Mouse (Mus musculus) urinary bladder, postnatal 4 days (tissue): ENCODE data around the gene 2810459M11Rik.
"Not testable (repeated sequence)": the region's sequence is repeated elsewhere in the genome, so short reads cannot be mapped to it uniquely, and the experiment has no call there.

Source experiments
- DNase-seq, 2 experiments: peaks; one replicate each; pipeline ENCODE4 v3.0.0; 2021 to 2022; ENCODE audit warnings: low spot score in 2 of 2

The 2810459M11Rik gene

GRCm38 (mm10) chr1:86045848-86046805 lies at the start of gene 2810459M11Rik:
Gene 2810459M11Rik, plus strand, starts transcription at chr1:86045863.
- no peak for DNase-seq

DNA sequence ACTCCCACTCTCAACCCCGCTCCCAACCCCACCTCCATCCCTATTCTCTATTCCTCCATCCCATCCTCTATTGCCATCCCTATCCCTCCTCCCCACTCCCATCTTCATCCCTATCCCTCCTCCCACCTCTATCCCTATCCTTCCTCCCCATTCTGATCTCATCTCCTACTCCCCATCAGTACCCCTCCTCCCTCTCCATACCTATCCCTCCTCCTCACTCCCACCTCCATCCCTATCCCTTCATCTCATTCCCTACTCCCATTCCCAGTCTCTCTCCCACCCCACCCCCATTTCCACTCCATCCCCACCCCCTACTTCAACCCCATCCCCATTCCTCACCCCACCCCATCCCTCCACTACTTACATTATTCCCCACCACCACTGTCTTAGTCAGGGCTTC lies 48.4 kb upstream of the 2810459M11Rik start:
- no peak for DNase-seq

- DNase-seq = no peak
Observed at GRCm38 (mm10) chr1:85998012-85998411, 47.7 kb upstream of the 2810459M11Rik start.

DNA sequence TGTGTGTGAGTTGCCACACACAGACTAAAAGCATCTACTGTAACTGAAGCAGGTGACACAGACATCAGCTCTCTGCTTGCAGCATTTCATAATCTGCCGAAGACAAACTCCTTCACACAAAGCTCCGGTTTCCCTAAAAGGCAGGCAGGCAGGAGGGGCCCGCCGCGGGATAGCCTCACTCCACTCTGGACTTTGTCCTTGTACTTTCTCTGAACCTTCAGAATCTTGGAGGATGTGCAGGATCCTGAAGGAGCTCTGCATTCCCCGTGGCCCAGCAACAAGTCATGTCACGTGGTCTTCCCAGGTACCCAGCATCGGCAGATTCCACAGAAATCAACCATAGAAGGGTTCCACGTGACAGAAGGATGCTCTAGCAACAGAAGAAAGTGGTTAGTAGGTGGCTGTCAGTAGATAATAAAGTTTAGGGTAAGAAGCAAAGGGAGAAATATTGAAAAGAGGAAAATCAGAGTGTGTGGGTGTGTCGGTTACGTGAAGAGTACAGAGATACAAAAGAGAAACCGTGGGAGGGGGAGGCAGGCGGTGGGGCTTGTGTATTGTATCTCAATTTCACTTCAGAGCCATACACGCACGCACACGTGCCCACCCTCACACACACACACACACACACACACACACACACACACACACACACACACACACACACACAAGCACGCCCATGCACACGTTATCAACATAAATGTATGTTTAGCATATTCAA lies 45.7 kb upstream of the 2810459M11Rik start:
- no peak for DNase-seq

- no peak for DNase-seq
Observed at GRCm38 (mm10) chr1:86005540-86005939, 40.1 kb upstream of the 2810459M11Rik start.

GRCm38 (mm10) chr1:86006040-86006439 lies 39.6 kb upstream of the 2810459M11Rik start:
- no peak for DNase-seq

DNA sequence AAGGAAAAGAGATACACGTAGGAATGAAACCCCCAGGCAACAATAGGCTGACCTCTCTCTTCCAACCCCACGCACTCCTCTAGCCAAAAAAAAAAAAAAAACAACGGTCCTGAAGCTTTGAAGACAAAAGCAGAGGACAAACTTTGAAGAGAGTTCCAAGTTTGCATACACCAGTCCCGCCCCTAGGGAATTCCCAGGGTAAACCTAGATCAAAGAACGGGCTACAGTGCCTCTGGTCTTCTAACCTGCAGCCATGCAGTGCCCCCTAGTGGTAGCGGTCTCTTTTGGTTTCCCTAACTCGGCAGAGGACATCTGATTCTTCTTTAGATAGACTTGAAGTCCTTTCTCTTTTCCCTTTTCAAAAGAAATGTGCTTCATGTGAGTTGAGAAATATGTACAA lies 37.9 kb upstream of the 2810459M11Rik start:
- DNase-seq = peak; percentile 72 to 92

DNA sequence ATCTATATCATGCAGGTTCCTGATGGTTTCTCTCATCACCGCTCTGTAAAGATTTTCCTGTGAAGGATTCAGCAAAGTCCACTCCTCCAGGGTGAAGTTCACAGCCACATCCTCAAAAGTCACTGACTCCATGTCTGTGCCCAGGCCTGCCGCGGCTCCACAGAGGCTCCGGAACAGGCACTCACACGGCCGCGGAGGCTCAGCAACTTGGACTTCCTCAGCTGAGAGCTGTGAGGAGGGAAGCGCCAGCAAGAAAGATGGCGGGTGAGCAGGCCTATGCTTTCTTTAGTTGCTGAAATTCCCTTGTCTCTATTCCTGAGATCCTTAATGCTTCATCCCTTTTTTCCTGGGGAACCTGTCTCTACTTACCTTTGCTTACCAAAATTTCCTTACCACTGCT lies 29.9 kb upstream of the 2810459M11Rik start:
- not testable (repeated sequence) for DNase-seq

DNA sequence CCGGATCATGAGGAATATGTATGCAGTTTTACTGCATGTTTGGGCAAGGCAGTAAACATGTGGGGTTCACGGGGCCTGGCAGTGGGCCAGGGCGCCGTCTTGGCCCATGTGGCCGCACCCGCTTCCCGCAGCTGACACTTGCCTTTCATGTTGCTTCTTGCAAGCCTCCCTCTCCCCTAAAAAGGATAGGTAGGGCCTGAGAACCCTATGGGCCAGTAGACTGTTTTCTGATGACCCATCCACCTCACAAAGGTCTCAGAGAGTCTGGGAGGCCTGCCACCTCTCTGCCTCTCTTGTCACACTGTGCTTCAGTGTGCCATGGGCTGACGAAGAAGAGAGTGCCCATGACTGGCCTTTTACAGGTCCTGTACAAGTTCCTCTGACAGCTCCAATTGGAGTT lies 29.1 kb upstream of the 2810459M11Rik start, which contains the start of gene Spata3:
Gene Spata3 (plus strand): TSS at position 301 of the 400 bp plus-strand sequence.
- DNase-seq = no peak

- DNase-seq = peak; percentile 43 to 67
Observed at GRCm38 (mm10) chr1:86018235-86019055, 27.2 kb upstream of the 2810459M11Rik start.

DNA sequence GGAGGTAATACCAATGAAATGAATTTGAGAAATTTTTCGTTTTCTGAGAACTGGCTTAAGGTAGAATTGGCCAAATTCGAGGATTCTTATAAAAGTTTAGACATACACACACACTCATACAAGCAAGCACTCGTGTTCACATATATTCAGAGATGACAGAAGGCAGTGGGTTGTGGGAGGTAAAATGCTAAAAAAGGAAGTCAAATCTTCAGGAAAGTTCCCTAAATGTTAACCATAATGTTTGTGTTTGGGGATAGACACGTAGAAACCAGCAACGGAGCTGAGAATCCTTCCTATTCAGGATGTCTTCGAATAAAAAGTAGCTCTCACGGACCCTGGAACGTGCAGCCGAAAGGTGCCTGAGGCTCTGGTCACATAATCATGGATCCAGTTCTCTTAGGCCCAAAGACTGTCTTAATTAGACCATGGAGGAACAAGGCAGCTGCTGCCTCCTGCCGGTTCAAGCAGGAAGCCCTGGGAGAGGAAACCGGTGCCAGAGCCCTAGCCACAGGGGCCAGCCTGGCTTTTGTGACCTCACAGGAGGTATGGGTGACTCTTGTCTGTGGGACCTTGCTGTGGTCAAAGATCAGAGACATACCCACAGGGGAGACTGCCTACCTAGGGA lies 24.2 kb upstream of the 2810459M11Rik start:
- no peak for DNase-seq

- no peak for DNase-seq
Observed at GRCm38 (mm10) chr1:86032273-86032987, 13.2 kb upstream of the 2810459M11Rik start.

DNA sequence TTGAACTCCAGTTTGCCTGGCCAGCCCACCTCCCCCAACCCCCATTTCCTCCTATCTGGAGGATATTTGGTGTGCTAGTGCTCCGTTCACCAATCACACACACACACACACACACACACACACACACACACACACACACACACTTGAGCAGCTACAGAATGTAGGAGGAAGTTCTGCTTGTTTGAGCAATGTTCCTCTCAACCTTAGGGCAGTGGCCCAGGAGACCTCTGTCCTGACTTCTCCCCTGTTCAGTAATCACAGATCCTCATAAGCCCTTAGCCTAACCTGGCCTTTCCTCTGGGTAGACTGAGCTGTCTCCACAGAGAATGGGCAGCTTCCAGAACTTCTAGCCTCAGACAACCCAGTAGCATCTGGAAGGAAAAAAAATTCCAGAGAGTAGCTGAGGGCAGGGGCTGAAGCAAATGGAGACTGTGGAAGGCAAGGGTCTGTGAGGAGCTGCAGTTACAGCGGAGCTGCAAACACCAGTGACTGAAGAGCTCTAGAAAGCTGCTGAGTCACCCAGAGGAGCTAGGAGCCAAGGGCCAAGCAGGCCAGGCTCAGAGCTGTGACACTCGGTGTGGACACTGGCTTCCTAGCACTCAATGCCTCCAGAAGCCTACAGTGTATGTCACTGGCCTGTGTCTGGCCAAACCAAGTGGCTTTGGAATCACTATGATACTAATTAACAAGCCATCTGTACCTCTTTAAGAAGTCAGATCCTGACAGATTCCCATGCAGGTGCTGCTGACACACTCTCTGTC lies 7.3 kb upstream of the 2810459M11Rik start:
- DNase-seq = no peak

- DNase-seq = no peak
Observed at GRCm38 (mm10) chr1:86040131-86040530, 5.5 kb upstream of the 2810459M11Rik start.

DNA sequence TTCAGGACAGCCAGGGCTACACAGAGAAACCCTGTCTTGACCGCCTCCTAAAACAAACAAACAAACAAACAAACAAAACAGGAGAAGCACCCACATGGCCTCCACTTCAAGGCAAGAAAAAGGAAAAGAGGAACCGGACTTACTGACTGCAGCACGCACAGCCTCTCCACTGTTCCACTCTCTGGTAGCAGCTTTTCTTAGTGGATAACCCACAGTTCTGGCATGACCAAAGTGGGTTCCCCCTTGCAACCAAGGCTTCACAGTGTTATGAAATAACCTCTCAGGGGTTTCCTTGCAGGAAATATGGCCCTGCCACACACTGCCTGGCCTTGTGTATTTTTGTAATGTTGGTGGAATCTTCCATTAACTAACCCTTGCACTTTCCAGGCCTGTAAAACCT lies 4.8 kb upstream of the 2810459M11Rik start:
- no peak for DNase-seq

- DNase-seq = no peak
Observed at GRCm38 (mm10) chr1:86045056-86045455, 607 bp upstream of the 2810459M11Rik start.

GRCm38 (mm10) chr1:86046833-86047563 lies 1.3 kb downstream of the 2810459M11Rik start:
- DNase-seq = no peak

GRCm38 (mm10) chr1:86048231-86048630 lies 2.6 kb downstream of the 2810459M11Rik start:
- no peak for DNase-seq

DNA sequence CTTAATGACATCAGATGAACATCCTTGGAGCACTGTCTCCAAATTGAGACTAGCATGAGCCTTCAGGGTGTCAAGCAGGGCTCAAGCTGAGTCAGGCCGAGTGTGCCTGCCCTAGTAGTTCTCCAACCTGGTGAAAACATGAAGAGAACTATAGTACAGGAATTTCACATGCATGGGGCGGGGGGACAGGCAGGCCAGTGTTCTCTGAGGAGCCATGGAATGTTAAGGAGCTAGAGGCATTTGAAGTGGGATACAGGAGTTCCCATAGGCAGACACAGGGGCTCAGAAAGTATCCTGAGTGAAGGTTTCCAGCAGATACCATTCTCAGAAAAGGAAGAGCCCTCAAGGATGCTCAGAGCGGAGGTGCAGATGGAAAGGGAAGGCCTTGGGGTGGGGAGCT lies 3.1 kb downstream of the 2810459M11Rik start:
- no peak for DNase-seq
